Mouse (Mus musculus) thymus, postnatal 0 days (tissue): ENCODE measurements around the gene Zfp345. TPM values are rescaled to one million over a fixed set of nuclear protein-coding genes. Genes with fewer than 3 reads are reported as not detected.
"Not testable (repeated sequence)": the region's sequence is repeated elsewhere in the genome, so short reads cannot be mapped to it uniquely, and the experiment has no call there.

ENCODE experiments used
- DNase-seq: peaks from one replicate; pipeline ENCODE4 v3.0.0-alpha.2; 2015; ENCODE audit warnings: low spot score
- polyA plus RNA-seq: library from polyadenylated mRNA; unstranded; fragments of >200 nt; fragmentation: Nextera tagmentation; extraction: Ambion mirVana; gene quantifications from 2 replicates; pipeline ENCODE4 v1.2.1, GENCODE M21; 2015

Gene Zfp345
- polyA plus RNA-seq = 0.28 and 0.30 TPM in 2 replicates

DNA sequence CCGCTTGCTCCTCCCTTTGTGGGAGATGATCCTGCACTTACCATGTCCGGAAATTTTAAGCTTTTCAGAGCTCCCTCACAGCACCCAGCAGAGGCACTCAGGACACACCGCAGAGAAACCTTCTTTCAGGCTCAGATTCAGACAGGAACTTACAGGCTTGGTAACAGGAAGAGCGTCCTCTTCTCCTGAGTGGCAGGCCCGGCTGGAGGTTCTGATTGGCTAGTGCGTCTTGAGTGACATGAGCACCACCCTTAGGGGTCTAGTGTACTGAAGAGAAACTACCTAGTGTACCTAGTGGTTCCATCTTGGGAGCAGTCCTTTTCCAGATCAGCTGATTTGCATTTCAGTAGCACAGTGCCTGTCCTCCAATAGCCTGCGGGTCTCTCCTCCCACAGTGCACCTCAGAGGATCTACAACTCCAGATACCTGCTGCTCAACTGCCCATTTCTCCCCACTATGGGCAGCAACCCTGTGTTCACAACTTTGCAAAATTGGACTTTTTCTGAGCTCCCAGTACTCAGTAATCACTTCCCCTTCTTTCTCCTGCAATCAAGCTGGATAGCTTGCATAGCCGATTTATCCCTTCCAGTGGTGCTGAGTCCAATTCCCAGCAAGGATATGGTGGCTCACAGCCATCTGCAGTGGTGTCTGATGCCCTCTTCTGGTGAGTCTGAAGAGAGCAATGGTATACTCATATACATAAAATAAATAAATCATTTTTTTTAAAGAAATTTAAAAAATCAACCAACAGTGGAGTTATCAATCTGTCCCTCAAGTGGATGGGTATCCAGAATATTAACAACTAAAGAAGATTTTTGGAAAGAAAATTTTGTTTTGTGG lies at the start of gene Zfp345:
Gene Zfp345 (minus strand): TSS at position 153 of the 840 bp plus-strand sequence.
- DNase-seq = not testable (repeated sequence)

DNA sequence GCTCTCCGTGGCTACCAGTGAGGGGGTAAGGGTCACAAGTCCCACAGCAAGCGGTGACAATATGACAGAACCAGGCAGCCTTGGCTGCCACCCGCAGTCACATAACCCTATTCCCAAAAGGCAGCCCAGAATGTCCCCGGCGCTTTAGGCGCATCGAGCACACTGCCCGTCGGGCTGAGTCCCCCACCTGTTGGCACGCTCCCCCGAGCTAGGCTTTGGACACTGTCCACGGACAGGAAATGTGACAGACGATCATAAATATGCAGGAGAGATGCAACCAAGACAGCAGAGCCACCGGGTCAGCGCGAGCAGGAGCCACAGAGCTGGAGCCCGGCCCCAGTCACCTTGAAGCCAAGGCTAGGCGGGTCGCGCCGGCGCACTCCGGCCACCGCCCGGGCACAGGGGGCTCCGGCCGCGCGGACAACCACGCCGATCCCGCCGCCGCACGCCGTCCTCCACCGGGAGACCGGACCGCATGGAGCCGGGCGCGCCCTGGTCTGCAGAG lies 40.9 kb upstream of the Zfp345 start:
- DNase-seq = no peak

DNA sequence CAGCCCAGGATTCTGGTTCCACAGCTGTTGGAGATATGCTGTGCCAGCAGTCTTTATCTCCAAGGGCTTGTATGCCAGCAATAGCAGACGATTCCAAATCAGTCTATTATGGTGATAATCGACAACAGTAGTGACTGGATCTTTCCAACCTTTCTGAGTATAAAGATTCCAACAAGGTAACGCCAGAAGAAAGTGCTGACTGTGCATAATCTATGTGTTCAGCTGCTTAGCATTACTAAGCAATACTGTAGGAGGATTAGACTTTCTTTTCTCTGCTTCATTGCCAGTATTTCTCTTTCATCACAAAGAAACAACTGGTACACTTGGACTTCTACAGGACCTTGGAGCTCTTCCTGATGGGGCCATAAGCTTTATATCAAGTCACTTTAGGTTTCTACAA lies 27.9 kb upstream of the Zfp345 start:
- DNase-seq = no peak

DNA sequence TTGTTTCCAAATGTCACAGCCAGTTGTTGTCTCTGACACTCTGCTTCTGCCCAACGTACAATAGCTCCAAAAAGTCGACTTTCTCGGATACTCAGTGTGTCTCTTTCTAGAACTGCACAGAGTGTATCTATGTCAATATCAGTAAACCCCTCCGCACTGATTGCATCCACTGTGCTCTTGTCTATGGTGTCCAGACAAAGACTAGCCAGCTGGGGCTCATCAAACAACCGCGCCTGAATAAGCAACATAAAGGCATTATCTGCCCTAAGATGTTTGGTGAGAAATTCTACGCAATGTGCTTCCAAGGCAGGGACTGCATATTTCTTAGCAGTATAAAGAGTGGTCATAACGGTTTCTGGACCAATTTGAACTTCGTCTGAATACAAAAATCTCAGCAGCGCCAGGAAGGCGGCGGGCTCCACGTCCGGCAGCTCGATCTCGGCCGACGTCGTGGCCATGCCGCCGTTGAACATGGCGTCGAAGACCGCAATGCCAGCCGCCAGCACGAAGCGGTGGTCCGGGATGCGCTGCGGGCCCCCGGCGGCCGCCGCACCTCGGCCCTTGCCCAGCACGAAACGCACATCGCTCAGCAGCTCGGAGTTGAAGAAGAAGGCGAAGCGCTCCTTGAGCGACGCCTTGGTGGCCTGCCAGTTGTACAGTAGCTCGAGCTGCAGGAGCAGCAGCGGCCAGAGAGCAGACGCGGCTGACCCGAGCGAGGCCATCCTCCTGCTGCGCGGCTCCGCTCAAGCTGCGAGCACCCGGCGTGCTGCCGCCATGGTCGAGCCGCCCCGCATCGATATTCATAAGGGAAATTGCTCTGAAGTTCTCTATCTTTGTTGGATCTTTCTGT lies 15.5 kb upstream of the Zfp345 start:
- not testable (repeated sequence) for DNase-seq

DNA sequence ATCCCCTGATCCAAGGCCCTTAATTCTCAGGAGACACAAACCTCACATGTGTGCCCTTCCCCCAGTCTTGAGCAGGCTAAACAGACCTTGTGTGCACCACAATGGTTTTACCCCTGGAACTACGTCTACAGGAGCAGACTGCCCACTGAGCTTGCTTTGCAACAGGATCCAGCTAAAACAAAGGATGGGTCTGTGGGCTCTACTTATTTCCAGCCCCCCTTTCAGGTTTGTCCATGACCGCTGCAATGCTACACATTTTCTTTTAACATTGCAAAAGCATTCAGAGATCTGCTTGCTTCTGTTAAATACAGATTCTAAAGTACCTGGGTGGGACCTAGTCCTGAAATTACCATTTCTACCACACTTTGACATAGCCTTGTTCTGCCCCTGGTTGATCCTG lies 8.1 kb upstream of the Zfp345 start:
- no peak for DNase-seq

DNA sequence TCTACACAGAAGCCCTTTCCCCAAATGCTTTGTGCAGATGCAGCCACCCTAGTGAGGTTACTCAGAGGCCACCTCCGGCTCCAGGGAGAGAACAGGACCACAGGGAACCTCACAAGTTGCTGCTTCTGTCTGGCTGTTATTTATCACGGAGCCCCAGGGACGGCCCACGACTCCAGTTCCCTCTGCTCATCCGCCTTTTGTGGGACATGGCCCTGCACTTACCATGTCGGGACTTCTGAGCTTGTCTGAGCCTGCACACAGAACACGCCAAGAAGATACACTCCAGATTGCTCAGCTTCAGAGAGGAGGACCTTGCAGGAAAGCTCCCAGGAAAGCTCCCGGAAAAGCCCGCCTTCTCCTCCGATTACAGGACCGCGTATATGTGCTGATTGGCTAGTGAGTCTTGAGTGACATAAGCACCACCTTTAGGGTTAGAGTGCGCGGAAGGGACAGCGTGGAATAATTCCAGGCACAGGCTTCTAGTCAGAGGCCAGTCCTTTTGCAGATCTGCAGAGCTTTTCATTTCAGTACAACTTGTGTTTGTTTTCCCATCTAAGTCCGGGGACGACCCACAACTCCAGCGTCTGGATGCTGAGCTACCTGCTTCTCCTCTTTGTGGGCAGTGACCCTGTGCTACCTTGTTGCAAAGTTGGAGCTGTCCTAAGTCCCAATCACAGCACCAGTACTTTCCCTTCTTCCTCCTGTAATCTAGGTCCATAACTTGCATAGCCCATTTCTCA lies 33.5 kb downstream of the Zfp345 start, which contains the start of gene Zfp442:
Gene Zfp442 (minus strand): TSS at position 307 of the 740 bp plus-strand sequence.
- DNase-seq = peak; percentile 9

DNA sequence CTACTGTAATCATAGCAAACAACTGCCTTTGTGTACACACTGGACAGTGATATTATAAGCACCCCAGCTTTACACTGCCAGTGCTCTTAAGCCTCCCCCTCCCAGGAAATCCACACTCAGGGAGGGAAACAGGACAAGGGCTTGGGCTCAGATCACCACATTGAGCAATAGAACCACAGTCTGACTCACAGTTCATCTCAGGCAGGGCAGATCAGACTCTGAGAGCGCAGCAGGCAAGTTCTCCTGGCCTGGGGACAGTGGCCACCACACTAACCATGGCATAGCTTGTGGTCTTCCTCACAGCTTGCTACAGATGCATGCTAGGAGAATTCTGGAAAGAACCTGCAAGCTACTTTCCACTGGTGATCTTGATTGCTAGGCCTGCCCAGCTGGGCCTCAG lies 45.8 kb downstream of the Zfp345 start:
- DNase-seq = not testable (repeated sequence)

Other genes with a start within 250 kb of the Zfp345 start
- gene Gm21994, start 229.5 kb downstream of the Zfp345 start, polyA plus RNA-seq = 3.4 TPM in 2 replicates
- gene Gm14124, start 227.6 kb downstream of the Zfp345 start, polyA plus RNA-seq = 0.04 TPM in 1 of 2 replicates, not detected in the other
- gene Gm10130, start 161.4 kb downstream of the Zfp345 start, polyA plus RNA-seq = 2.6 and 3.2 TPM in 2 replicates
- 4.6 TPM in 2 replicates for gene 3300002I08Rik, start 122.3 kb downstream of the Zfp345 start, polyA plus RNA-seq
- gene Zfp442, start 33.6 kb downstream of the Zfp345 start, polyA plus RNA-seq = 1.6 and 2.2 TPM in 2 replicates
- 11.2 and 12.5 TPM in 2 replicates for gene Cst7, start 85.3 kb upstream of the Zfp345 start, polyA plus RNA-seq
- gene Apmap, start 123.5 kb upstream of the Zfp345 start, polyA plus RNA-seq = 36.6 and 41.1 TPM in 2 replicates
- 22.0 and 25.3 TPM in 2 replicates for gene Acss1, start 183.4 kb upstream of the Zfp345 start, polyA plus RNA-seq
- gene Vsx1, start 204.3 kb upstream of the Zfp345 start, polyA plus RNA-seq = not detected in 2 replicates